Mouse (Mus musculus) thymus, adult 2 months (tissue): ENCODE results near the gene D5Ertd579e. TPM values are rescaled to one million over a fixed set of nuclear protein-coding genes. Genes with fewer than 3 reads are reported as not detected.

Experiments
- DNase-seq: peaks from one replicate; pipeline ENCODE4 v3.0.0; 2021
- H3K27ac ChIP-seq: fragments of 200-500 bp; 2 replicates; pipeline ENCODE4 v1.5.1; 2012; ENCODE audit warnings: low read length, control low read depth; ENCODE audit not compliant: control insufficient read depth, insufficient read depth
- H3K27me3 ChIP-seq: fragments of 200-500 bp; 2 replicates; pipeline ENCODE4 v1.6.1; 2012; ENCODE audit warnings: mild to moderate bottlenecking, low read length, moderate library complexity, mixed read lengths; ENCODE audit not compliant: control insufficient read depth, insufficient read depth
- H3K36me3 ChIP-seq: fragments of 200-500 bp; 2 replicates; pipeline ENCODE4 v1.6.1; 2012; ENCODE audit warnings: mild to moderate bottlenecking, low read length, moderate library complexity; ENCODE audit not compliant: control insufficient read depth, insufficient read depth
- H3K4me1 ChIP-seq: fragments of 200-500 bp; replicated peaks from 2 replicates; pipeline ENCODE4 v1.6.1; 2012; ENCODE audit warnings: low read length; ENCODE audit not compliant: control insufficient read depth, insufficient read depth
- H3K4me3 ChIP-seq: fragments of 200-500 bp; 2 replicates; pipeline ENCODE4 v1.5.1; 2012; ENCODE audit warnings: mild to moderate bottlenecking, low read length, control low read depth, moderate library complexity; ENCODE audit not compliant: control insufficient read depth, insufficient read depth
- CTCF ChIP-seq: fragments of 200-500 bp; IDR thresholded peaks from 2 replicates; pipeline ENCODE4 v1.5.1; 2012; ENCODE audit warnings: mild to moderate bottlenecking, control low read depth, low read length, moderate library complexity, borderline replicate concordance; ENCODE audit not compliant: control insufficient read depth, poor library complexity, insufficient read depth; ENCODE audit errors: extremely low read depth
- POLR2A ChIP-seq: fragments of 200-500 bp; IDR thresholded peaks from 2 replicates; pipeline ENCODE4 v1.6.1; 2012; ENCODE audit warnings: mild to moderate bottlenecking, low read length, control low read depth, moderate library complexity; ENCODE audit not compliant: control insufficient read depth, poor library complexity, insufficient read depth; ENCODE audit errors: extremely low read depth
- WGBS: fragments of 180-500 bp; shearing (Covaris S2); methylation state at CpG from one replicate; pipeline ENCODE4 v1.1.7; 2018; 5-methylcytosine and 5-hydroxymethylcytosine counted together
- polyA plus RNA-seq: library from polyadenylated mRNA; depleted of rRNA; stranded (reverse); fragments of >200 nt; gene quantifications from 2 replicates; pipeline ENCODE4 v1.2.3, GENCODE M21; 2012

The D5Ertd579e gene
- polyA plus RNA-seq, 1 experiment, result 26.8 TPM

GRCm38 (mm10) chr5:36720710-36721375 is 25.0 kb upstream of the D5Ertd579e start:
- H3K4me3 ChIP-seq, result no peak overlapping the region
- DNase-seq, result no peak
- no peaks in the 10 kb centered on the region for H3K36me3 ChIP-seq
- H3K27me3 ChIP-seq, result no peaks in the 10 kb centered on the region; the same call in 1 of the 2 replicates
- H3K27ac ChIP-seq, result no peak overlapping the region
- TF ChIP-seq CTCF (no peak), POLR2A (no peak)
- WGBS, result 83% methylated on average over 5 of the region's 5 CpGs
- H3K4me1 ChIP-seq, result peaks cover 7% of the 10 kb centered on the region

- 97% methylated on average over 5 of the region's 5 CpGs for WGBS
- no peak overlapping the region for H3K27ac ChIP-seq
- no peaks in the 10 kb centered on the region for H3K36me3 ChIP-seq
- H3K27me3 ChIP-seq, result no peaks in the 10 kb centered on the region; the same call in 1 of the 2 replicates
- peaks cover 7% of the 10 kb centered on the region for H3K4me1 ChIP-seq
- no peak overlapping the region for H3K4me3 ChIP-seq
- no peak for TF ChIP-seq POLR2A
- TF ChIP-seq CTCF, result no peak
- DNase-seq, result no peak
These were observed 24.4 kb upstream of the D5Ertd579e start for GRCm38 (mm10) chr5:36720219-36720618.

GRCm38 (mm10) chr5:36719601-36720000 is 23.8 kb upstream of the D5Ertd579e start:
- no peak for DNase-seq
- WGBS, result 94% methylated on average over 3 of the region's 3 CpGs
- no peak for TF ChIP-seq POLR2A
- no peak for TF ChIP-seq CTCF
- Histone ChIP-seq H3K27ac (no peak overlapping the region), H3K4me1 (peaks cover 7% of the 10 kb centered on the region), H3K27me3 (no peaks in the 10 kb centered on the region; the same call in 1 of the 2 replicates), H3K4me3 (no peak overlapping the region), H3K36me3 (no peaks in the 10 kb centered on the region)

DNA sequence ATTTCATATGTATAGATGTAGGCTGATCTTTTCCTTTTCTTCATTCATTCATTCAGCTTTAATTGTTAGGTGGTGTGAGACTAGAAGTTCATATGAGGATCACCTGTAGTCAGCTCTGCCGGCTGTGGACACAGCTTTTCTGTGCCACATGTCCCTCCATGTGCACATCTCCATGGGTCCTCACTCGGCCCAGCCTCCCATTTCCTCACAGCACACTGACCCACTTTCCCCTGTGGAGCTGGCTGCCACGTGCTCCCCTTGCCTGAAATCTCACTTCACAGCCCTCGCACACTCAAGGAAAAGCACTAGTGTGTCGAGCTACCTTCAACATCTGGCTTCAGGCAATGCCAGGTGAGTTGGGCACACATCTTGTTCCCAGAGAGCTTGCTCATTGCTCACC is 23.3 kb upstream of the D5Ertd579e start:
- no peak for DNase-seq
- Histone ChIP-seq H3K27me3 (no peaks in the 10 kb centered on the region; the same call in 1 of the 2 replicates), H3K36me3 (no peaks in the 10 kb centered on the region), H3K4me3 (no peak overlapping the region), H3K4me1 (peaks cover 7% of the 10 kb centered on the region), H3K27ac (no peak overlapping the region)
- TF ChIP-seq POLR2A (no peak), CTCF (no peak)
- 89% methylated on average over 5 of the region's 5 CpGs for WGBS

DNA sequence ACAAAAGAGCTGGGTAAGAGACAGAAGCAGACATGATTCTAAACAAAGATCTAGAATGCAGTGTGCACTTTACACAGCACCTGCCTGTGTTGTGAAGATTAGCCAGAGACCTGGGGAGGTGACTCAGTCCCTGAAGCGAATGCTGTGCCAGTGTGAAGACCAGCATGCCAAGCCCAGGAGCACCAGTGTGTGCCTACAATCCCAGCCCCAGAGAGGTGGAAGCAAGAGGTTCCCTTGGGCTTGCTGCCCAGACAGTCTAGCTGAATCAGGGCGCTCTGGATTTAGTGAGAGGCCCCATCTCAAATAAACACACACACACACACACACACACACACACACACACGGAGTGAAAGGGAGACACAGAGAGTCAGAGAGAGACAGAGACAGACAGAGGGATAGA is 22.1 kb upstream of the D5Ertd579e start:
- no peak overlapping the region for H3K4me3 ChIP-seq
- H3K4me1 ChIP-seq, result peaks cover 12% of the 10 kb centered on the region
- H3K27ac ChIP-seq, result no peak overlapping the region
- TF ChIP-seq POLR2A (no peak), CTCF (no peak)
- no peaks in the 10 kb centered on the region; the same call in 1 of the 2 replicates for H3K27me3 ChIP-seq
- DNase-seq, result no peak
- 93% methylated on average over 3 of the region's 3 CpGs for WGBS
- no peaks in the 10 kb centered on the region for H3K36me3 ChIP-seq

DNA sequence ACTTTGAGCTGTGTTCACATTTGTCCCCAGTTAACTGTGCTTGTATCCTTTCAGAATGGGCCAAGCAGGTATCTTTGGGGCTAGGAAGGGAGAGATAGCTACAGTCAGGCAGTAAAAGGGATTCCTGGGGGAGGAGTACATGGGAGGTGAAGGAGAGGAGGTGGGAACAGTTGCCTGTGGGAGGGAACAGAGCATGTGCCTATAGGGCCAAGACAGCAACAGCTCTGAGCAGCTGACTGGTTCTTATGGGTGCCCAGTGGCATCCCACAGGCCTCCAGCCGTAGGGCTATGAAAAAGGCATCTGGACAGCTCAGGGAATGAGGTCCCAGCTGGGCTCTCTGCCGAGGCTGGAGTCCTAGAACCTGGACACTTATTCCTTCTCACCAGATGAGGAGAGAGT is 21.0 kb upstream of the D5Ertd579e start:
- Histone ChIP-seq H3K27ac (no peak overlapping the region), H3K27me3 (no peaks in the 10 kb centered on the region; the same call in 1 of the 2 replicates), H3K4me1 (peaks cover 11% of the 10 kb centered on the region), H3K4me3 (no peak overlapping the region), H3K36me3 (no peaks in the 10 kb centered on the region)
- no peak for DNase-seq
- TF ChIP-seq POLR2A (no peak), CTCF (no peak)
- WGBS, result 88% methylated on average over 2 of the region's 2 CpGs

DNA sequence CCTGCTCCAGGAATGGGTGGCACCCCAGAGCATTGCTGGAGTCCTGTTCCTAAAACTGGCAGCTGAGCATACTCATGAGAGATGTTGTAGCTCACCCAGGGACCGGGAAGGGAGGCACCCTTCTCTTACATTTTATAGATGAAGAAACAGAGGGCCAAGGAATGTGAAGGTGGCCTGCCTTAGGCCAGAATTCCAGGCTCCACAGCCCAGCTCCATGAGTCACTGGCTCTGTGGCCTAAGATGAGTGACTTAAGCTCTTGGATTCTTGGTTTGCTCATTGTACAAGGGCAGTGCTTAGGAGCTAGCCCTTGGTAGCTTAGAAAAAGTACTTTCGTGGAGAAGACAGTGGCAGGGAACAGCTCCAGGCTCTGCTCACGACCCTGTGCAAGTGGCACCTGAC is 19.0 kb upstream of the D5Ertd579e start:
- H3K4me1 ChIP-seq, result peaks cover 11% of the 10 kb centered on the region
- H3K27me3 ChIP-seq, result no peaks in the 10 kb centered on the region
- no peak for TF ChIP-seq POLR2A
- no peak for TF ChIP-seq CTCF
- no peaks in the 10 kb centered on the region for H3K36me3 ChIP-seq
- no peak overlapping the region for H3K27ac ChIP-seq
- DNase-seq, result no peak
- no peak overlapping the region for H3K4me3 ChIP-seq
- WGBS, result 89% methylated on average over 3 of the region's 3 CpGs
